Mouse (Mus musculus): ENCODE results near the gene Ugt2b35.
"Not testable (repeated sequence)": the region's sequence is repeated elsewhere in the genome, so short reads cannot be mapped to it uniquely, and the experiment has no call there.

GRCm38 (mm10) chr5:86967271-86967670 is 33.4 kb upstream of the Ugt2b35 start:
- not testable (repeated sequence) for TF ChIP-seq CTCF (IDR thresholded peaks at IDR 0.05; ENCODE audit: insufficient read depth, low read length); POLR2A (IDR thresholded peaks at IDR 0.05; ENCODE audit: borderline replicate concordance, extremely low read depth, low read depth, low read length)
